Mouse (Mus musculus) midbrain, embryonic 13.5 days (tissue): ENCODE measurements around the gene Arf5. TPM values are rescaled to one million over a fixed set of nuclear protein-coding genes. Genes with fewer than 3 reads are reported as not detected.

Source experiments
- ATAC-seq: fragments of 200-750 bp; cut with Nextera tagmentation; 2 replicates; pipeline ENCODE4 v1.8.0; 2017; ENCODE audit warnings: mild to moderate bottlenecking, moderate TSS enrichment, moderate library complexity
- H3K27ac ChIP-seq: fragments of 300-500 bp; sonication (generic); 2 replicates; pipeline ENCODE4 v1.5.1; 2015; ENCODE audit warnings: inconsistent platforms, mild to moderate bottlenecking, moderate library complexity
- H3K27me3 ChIP-seq: fragments of 300-500 bp; sonication (generic); 2 replicates; pipeline ENCODE4 v1.6.1; 2015; ENCODE audit warnings: mild to moderate bottlenecking, inconsistent platforms
- H3K36me3 ChIP-seq: fragments of 300-500 bp; sonication (generic); 2 replicates; pipeline ENCODE4 v1.6.1; 2015; ENCODE audit warnings: mild to moderate bottlenecking, inconsistent platforms
- H3K4me1 ChIP-seq: fragments of 300-500 bp; sonication (generic); replicated peaks from 2 replicates; pipeline ENCODE4 v1.6.1; 2015; ENCODE audit warnings: inconsistent platforms
- H3K4me2 ChIP-seq: fragments of 300-500 bp; sonication (generic); replicated peaks from 2 replicates; pipeline ENCODE4 v1.6.1; 2015; ENCODE audit warnings: moderate library complexity, mild to moderate bottlenecking, inconsistent platforms
- H3K4me3 ChIP-seq: fragments of 300-500 bp; sonication (generic); replicated peaks from 2 replicates; pipeline ENCODE4 v1.5.1; 2015; ENCODE audit warnings: mild to moderate bottlenecking, inconsistent platforms
- H3K9ac ChIP-seq: fragments of 300-500 bp; sonication (generic); replicated peaks from 2 replicates; pipeline ENCODE4 v1.6.1; 2015; ENCODE audit warnings: mild to moderate bottlenecking, inconsistent platforms
- H3K9me3 ChIP-seq: fragments of 300-500 bp; sonication (generic); 2 replicates; pipeline ENCODE4 v1.6.1; 2016; ENCODE audit warnings: mild to moderate bottlenecking, inconsistent platforms
- WGBS: fragments of 180-500 bp; shearing (Covaris S2); methylation state at CpG from one replicate; pipeline ENCODE4 v1.1.7; 2015; 5-methylcytosine and 5-hydroxymethylcytosine counted together
- polyA plus RNA-seq: library from polyadenylated mRNA; unstranded; fragments of >200 nt; fragmentation: Nextera tagmentation; extraction: Ambion mirVana; gene quantifications from 2 replicates; pipeline ENCODE4 v1.2.1, GENCODE M21; 2015

Gene Arf5
- polyA plus RNA-seq, 1 experiment from 2014 or later: 363 TPM

GRCm38 (mm10) chr6:28430795-28431537 lies 7.6 kb downstream of the Arf5 start:
- ATAC-seq: no peak
- H3K27ac ChIP-seq: no peak overlapping the region
- peaks cover 17% of the 10 kb centered on the region for H3K36me3 ChIP-seq
- peaks cover 2% of the 10 kb centered on the region; the same call in 1 of the 2 replicates for H3K4me1 ChIP-seq
- H3K27me3 ChIP-seq: no peaks in the 10 kb centered on the region
- WGBS: 80% methylated on average over 10 of the region's 10 CpGs
- no peak overlapping the region for H3K4me3 ChIP-seq
- no peaks in the 10 kb centered on the region for H3K9me3 ChIP-seq
- no peak overlapping the region for H3K4me2 ChIP-seq
- H3K9ac ChIP-seq: no peak overlapping the region

- no peaks in the 10 kb centered on the region for H3K4me1 ChIP-seq
- H3K4me3 ChIP-seq: no peak overlapping the region
- WGBS: 80% methylated on average over 6 of the region's 6 CpGs
- no peak overlapping the region for H3K9ac ChIP-seq
- peaks cover 12% of the 10 kb centered on the region for H3K36me3 ChIP-seq
- H3K9me3 ChIP-seq: no peaks in the 10 kb centered on the region
- no peak overlapping the region for H3K4me2 ChIP-seq
- no peak for ATAC-seq
- no peaks in the 10 kb centered on the region for H3K27me3 ChIP-seq
- no peak overlapping the region for H3K27ac ChIP-seq
Measured at GRCm38 (mm10) chr6:28431538-28431855, 8.1 kb downstream of the Arf5 start.

GRCm38 (mm10) chr6:28447937-28448336 lies 24.6 kb downstream of the Arf5 start:
- Histone ChIP-seq H3K4me2 (no peak overlapping the region), H3K27ac (no peak overlapping the region), H3K4me1 (0 out of 2 replicates have a peak, but pooled peaks cover 4% of the 10 kb centered on the region), H3K4me3 (no peak overlapping the region), H3K36me3 (no peaks in the 10 kb centered on the region), H3K9ac (no peak overlapping the region), H3K27me3 (peaks cover 37% of the 10 kb centered on the region), H3K9me3 (no peaks in the 10 kb centered on the region)
- WGBS: 80% methylated on average over 7 of the region's 7 CpGs
- no peak for ATAC-seq

- peaks cover 42% of the 10 kb centered on the region for H3K27me3 ChIP-seq
- H3K9me3 ChIP-seq: no peaks in the 10 kb centered on the region
- no peak for ATAC-seq
- WGBS: 85% methylated on average over 2 of the region's 2 CpGs
- no peaks in the 10 kb centered on the region for H3K36me3 ChIP-seq
- no peak within 1 kb of the TSS for H3K9ac ChIP-seq
- H3K4me1 ChIP-seq: 0 out of 2 replicates have a peak, but pooled peaks cover 4% of the 10 kb centered on the region
- H3K4me3 ChIP-seq: no peak within 1 kb of the TSS
- H3K4me2 ChIP-seq: no peak within 1 kb of the TSS
- H3K27ac ChIP-seq: no peak within 1 kb of the TSS
Measured at GRCm38 (mm10) chr6:28449253-28449652, 25.9 kb downstream of the Arf5 start, which contains the start of gene Pax4. Pax4 (minus strand) TSS chr6:28449353.

- Histone ChIP-seq H3K27me3 (peaks cover 42% of the 10 kb centered on the region), H3K4me2 (no peak overlapping the region), H3K27ac (no peak overlapping the region), H3K36me3 (no peaks in the 10 kb centered on the region), H3K4me1 (0 out of 2 replicates have a peak, but pooled peaks cover 4% of the 10 kb centered on the region), H3K9ac (no peak overlapping the region), H3K4me3 (no peak overlapping the region), H3K9me3 (no peaks in the 10 kb centered on the region)
- WGBS: 11% methylated on average over 5 of the region's 5 CpGs
- no peak for ATAC-seq
Measured at GRCm38 (mm10) chr6:28450481-28450880, 27.1 kb downstream of the Arf5 start.

- ATAC-seq: no peak
- no peaks in the 10 kb centered on the region for H3K9me3 ChIP-seq
- H3K36me3 ChIP-seq: no peaks in the 10 kb centered on the region
- 3% methylated on average over 12 of the region's 12 CpGs for WGBS
- H3K4me2 ChIP-seq: no peak overlapping the region
- no peak overlapping the region for H3K9ac ChIP-seq
- H3K27ac ChIP-seq: no peak overlapping the region
- H3K27me3 ChIP-seq: peaks cover 42% of the 10 kb centered on the region
- H3K4me3 ChIP-seq: no peak overlapping the region
- H3K4me1 ChIP-seq: 0 out of 2 replicates have a peak, but pooled peaks cover 4% of the 10 kb centered on the region
Measured at GRCm38 (mm10) chr6:28450977-28451376, 27.6 kb downstream of the Arf5 start.

- H3K36me3 ChIP-seq: no peaks in the 10 kb centered on the region
- no peak overlapping the region for H3K4me3 ChIP-seq
- no peaks in the 10 kb centered on the region for H3K27me3 ChIP-seq
- no peak overlapping the region for H3K9ac ChIP-seq
- no peak overlapping the region for H3K4me2 ChIP-seq
- H3K27ac ChIP-seq: no peak overlapping the region
- no peaks in the 10 kb centered on the region for H3K4me1 ChIP-seq
- ATAC-seq: no peak
- no peaks in the 10 kb centered on the region for H3K9me3 ChIP-seq
Measured at GRCm38 (mm10) chr6:28459221-28459668, 35.9 kb downstream of the Arf5 start.

- no peak overlapping the region for H3K27ac ChIP-seq
- H3K36me3 ChIP-seq: no peaks in the 10 kb centered on the region
- H3K27me3 ChIP-seq: no peaks in the 10 kb centered on the region
- ATAC-seq: no peak
- WGBS: 9% methylated on average over 5 of the region's 5 CpGs
- H3K4me1 ChIP-seq: no peaks in the 10 kb centered on the region
- H3K9me3 ChIP-seq: no peaks in the 10 kb centered on the region
- no peak overlapping the region for H3K4me3 ChIP-seq
- no peak overlapping the region for H3K4me2 ChIP-seq
- no peak overlapping the region for H3K9ac ChIP-seq
Measured at GRCm38 (mm10) chr6:28460534-28460933, 37.2 kb downstream of the Arf5 start.

GRCm38 (mm10) chr6:28464630-28465029 lies 41.3 kb downstream of the Arf5 start:
- H3K4me3 ChIP-seq: no peak overlapping the region
- no peak overlapping the region for H3K9ac ChIP-seq
- no peak overlapping the region for H3K4me2 ChIP-seq
- no peak for ATAC-seq
- no peaks in the 10 kb centered on the region for H3K27me3 ChIP-seq
- 71% methylated on average over 6 of the region's 6 CpGs for WGBS
- H3K27ac ChIP-seq: no peak overlapping the region
- no peaks in the 10 kb centered on the region for H3K4me1 ChIP-seq
- no peaks in the 10 kb centered on the region for H3K36me3 ChIP-seq
- no peaks in the 10 kb centered on the region for H3K9me3 ChIP-seq

GRCm38 (mm10) chr6:28470017-28470602 lies 46.8 kb downstream of the Arf5 start:
- Histone ChIP-seq H3K4me3 (no peak overlapping the region), H3K4me1 (no peaks in the 10 kb centered on the region), H3K9ac (no peak overlapping the region), H3K27me3 (no peaks in the 10 kb centered on the region), H3K4me2 (no peak overlapping the region), H3K27ac (no peak overlapping the region), H3K9me3 (no peaks in the 10 kb centered on the region), H3K36me3 (no peaks in the 10 kb centered on the region)
- no peak for ATAC-seq
- WGBS: 76% methylated on average over 4 of the region's 4 CpGs

- 79% methylated on average over 5 of the region's 5 CpGs for WGBS
- H3K9ac ChIP-seq: no peak overlapping the region
- H3K36me3 ChIP-seq: no peaks in the 10 kb centered on the region
Measured at GRCm38 (mm10) chr6:28470621-28471020, 47.3 kb downstream of the Arf5 start.

GRCm38 (mm10) chr6:28471284-28472035 lies 48.1 kb downstream of the Arf5 start:
- 81% methylated on average over 9 of the region's 9 CpGs for WGBS
- ATAC-seq: no peak
- Histone ChIP-seq H3K27ac (no peak overlapping the region), H3K9me3 (no peaks in the 10 kb centered on the region), H3K27me3 (no peaks in the 10 kb centered on the region), H3K9ac (no peak overlapping the region), H3K36me3 (no peaks in the 10 kb centered on the region), H3K4me2 (no peak overlapping the region), H3K4me3 (no peak overlapping the region), H3K4me1 (no peaks in the 10 kb centered on the region)

More at GRCm38 (mm10) chr6:28470621-28471020, 47.3 kb downstream of the Arf5 start:
- H3K9me3 ChIP-seq: no peaks in the 10 kb centered on the region
- no peaks in the 10 kb centered on the region for H3K27me3 ChIP-seq
- H3K4me2 ChIP-seq: no peak overlapping the region
- no peak overlapping the region for H3K27ac ChIP-seq
- no peak overlapping the region for H3K4me3 ChIP-seq
- no peak for ATAC-seq
- H3K4me1 ChIP-seq: no peaks in the 10 kb centered on the region
